Mouse (Mus musculus) midbrain, embryonic 12.5 days (tissue): ENCODE data around the gene 1700067K01Rik. TPM values are rescaled to one million over a fixed set of nuclear protein-coding genes. Genes with fewer than 3 reads are reported as not detected.
A peak's percentile ranks its signal among the peaks of the same experiment; 100 is the strongest.

ENCODE experiments used
- ATAC-seq: fragments of 200-750 bp; cut with Nextera tagmentation; 2 replicates; pipeline ENCODE4 v1.8.0; 2017; ENCODE audit warnings: low read depth, moderate TSS enrichment, moderate library complexity; ENCODE audit not compliant: low FRiP score
- H3K27ac ChIP-seq: fragments of 300-500 bp; sonication (generic); replicated peaks from 2 replicates; pipeline ENCODE4 v1.5.1; 2016; ENCODE audit warnings: mild to moderate bottlenecking
- H3K27me3 ChIP-seq: fragments of 300-500 bp; sonication (generic); 2 replicates; pipeline ENCODE4 v1.6.1; 2016; ENCODE audit warnings: mild to moderate bottlenecking
- H3K36me3 ChIP-seq: fragments of 300-500 bp; sonication (generic); 2 replicates; pipeline ENCODE4 v1.6.1; 2016
- H3K4me1 ChIP-seq: fragments of 300-500 bp; sonication (generic); 2 replicates; pipeline ENCODE4 v1.6.1; 2016
- H3K4me2 ChIP-seq: fragments of 300-500 bp; sonication (generic); replicated peaks from 2 replicates; pipeline ENCODE4 v1.6.1; 2016; ENCODE audit warnings: mild to moderate bottlenecking, moderate library complexity
- H3K4me3 ChIP-seq: fragments of 300-500 bp; sonication (generic); 2 replicates; pipeline ENCODE4 v1.5.1; 2016; ENCODE audit warnings: mild to moderate bottlenecking
- H3K9ac ChIP-seq: fragments of 300-500 bp; sonication (generic); replicated peaks from 2 replicates; pipeline ENCODE4 v1.6.1; 2016; ENCODE audit warnings: mild to moderate bottlenecking, moderate library complexity
- H3K9me3 ChIP-seq: fragments of 300-500 bp; sonication (generic); 2 replicates; pipeline ENCODE4 v1.6.1; 2016; ENCODE audit warnings: mild to moderate bottlenecking
- WGBS: fragments of 180-500 bp; shearing (Covaris S2); methylation state at CpG from one replicate; pipeline ENCODE4 v1.1.7; 2016; 5-methylcytosine and 5-hydroxymethylcytosine counted together
- polyA plus RNA-seq: library from polyadenylated mRNA; unstranded; fragments of >200 nt; fragmentation: Nextera tagmentation; extraction: Ambion mirVana; gene quantifications from 2 replicates; pipeline ENCODE4 v1.2.1, GENCODE M21; 2016

1700067K01Rik gene
- polyA plus RNA-seq: 0.89 and 1.1 TPM in 2 replicates

GRCm38 (mm10) chr8:84001281-84002000 is at the start of gene 1700067K01Rik:
1700067K01Rik (plus strand) TSS chr8:84001502.
- Histone ChIP-seq H3K27me3 (peaks cover 46% of the 10 kb centered on the region), H3K4me2 (peak within 1 kb of the TSS; percentile 35), H3K4me1 (peaks cover 46% of the 10 kb centered on the region), H3K4me3 (peak within 1 kb of the TSS; percentile 14), H3K9me3 (no peaks in the 10 kb centered on the region), H3K9ac (0 out of 2 replicates have a peak within 1 kb of the TSS, but pooled peaks have one; percentile 28), H3K27ac (no peak within 1 kb of the TSS), H3K36me3 (peaks cover 10% of the 10 kb centered on the region)
- 18% methylated on average over 55 of the region's 61 CpGs for WGBS
- no peak for ATAC-seq

GRCm38 (mm10) chr8:83954749-83955105 is 46.6 kb upstream of the 1700067K01Rik start:
- 0 out of 2 replicates have a peak overlapping the region, but pooled peaks have one; percentile 11 for H3K27ac ChIP-seq
- 2% methylated on average over 14 of the region's 14 CpGs for WGBS
- peaks cover 17% of the 10 kb centered on the region for H3K4me1 ChIP-seq
- no peaks in the 10 kb centered on the region for H3K36me3 ChIP-seq
- H3K9me3 ChIP-seq: no peaks in the 10 kb centered on the region
- H3K4me3 ChIP-seq: peak overlapping the region; percentile 59
- no peak for ATAC-seq
- H3K9ac ChIP-seq: no peak overlapping the region; the same call in 1 of the 2 replicates
- no peaks in the 10 kb centered on the region for H3K27me3 ChIP-seq
- peak overlapping the region; percentile 82 for H3K4me2 ChIP-seq

GRCm38 (mm10) chr8:83955106-83955957 is 46.0 kb upstream of the 1700067K01Rik start, which contains the start of the genes Gm10644 and Asf1b:
Gm10644 (minus strand) TSS chr8:83955205.
Asf1b (plus strand) TSS chr8:83955507.
- WGBS: under 1% methylated on average over 75 of the region's 75 CpGs
- Histone ChIP-seq H3K4me2 (peak within 1 kb of the TSS; percentile 82), H3K27me3 (no peaks in the 10 kb centered on the region), H3K9me3 (no peaks in the 10 kb centered on the region), H3K9ac (peak within 1 kb of the TSS; percentile 62), H3K36me3 (no peaks in the 10 kb centered on the region), H3K27ac (0 out of 2 replicates have a peak within 1 kb of the TSS, but pooled peaks have one; percentile 11), H3K4me3 (peak within 1 kb of the TSS; percentile 59), H3K4me1 (peaks cover 17% of the 10 kb centered on the region)
- ATAC-seq: peak; percentile 99

GRCm38 (mm10) chr8:83955958-83956218 is 45.4 kb upstream of the 1700067K01Rik start:
- Histone ChIP-seq H3K9me3 (no peaks in the 10 kb centered on the region), H3K4me2 (peak overlapping the region; percentile 82), H3K4me3 (peak overlapping the region; percentile 59), H3K27ac (no peak overlapping the region), H3K9ac (peak overlapping the region; percentile 62), H3K4me1 (peaks cover 17% of the 10 kb centered on the region), H3K27me3 (no peaks in the 10 kb centered on the region), H3K36me3 (no peaks in the 10 kb centered on the region)
- 2% methylated on average over 15 of the region's 15 CpGs for WGBS
- no peak for ATAC-seq

GRCm38 (mm10) chr8:83956789-83957188 is 44.5 kb upstream of the 1700067K01Rik start:
- Histone ChIP-seq H3K9me3 (no peaks in the 10 kb centered on the region), H3K4me2 (peak overlapping the region; percentile 82), H3K36me3 (no peaks in the 10 kb centered on the region), H3K27ac (no peak overlapping the region), H3K9ac (peak overlapping the region; percentile 62), H3K4me3 (peak overlapping the region; percentile 59), H3K27me3 (no peaks in the 10 kb centered on the region), H3K4me1 (peaks cover 17% of the 10 kb centered on the region)
- ATAC-seq: no peak
- WGBS: 43% methylated on average over 1 of the region's 1 CpGs

GRCm38 (mm10) chr8:83964015-83964765 is 37.1 kb upstream of the 1700067K01Rik start:
- H3K4me1 ChIP-seq: no peaks in the 10 kb centered on the region
- ATAC-seq: no peak
- WGBS: 94% methylated on average over 5 of the region's 5 CpGs
- no peak overlapping the region for H3K4me3 ChIP-seq
- no peak overlapping the region for H3K9ac ChIP-seq
- H3K27ac ChIP-seq: no peak overlapping the region
- H3K36me3 ChIP-seq: peaks cover 31% of the 10 kb centered on the region
- H3K27me3 ChIP-seq: no peaks in the 10 kb centered on the region
- H3K4me2 ChIP-seq: no peak overlapping the region
- H3K9me3 ChIP-seq: no peaks in the 10 kb centered on the region

GRCm38 (mm10) chr8:83967701-83968100 is 33.6 kb upstream of the 1700067K01Rik start:
- H3K27me3 ChIP-seq: no peaks in the 10 kb centered on the region
- WGBS: 98% methylated on average over 7 of the region's 7 CpGs
- no peak overlapping the region for H3K9ac ChIP-seq
- H3K4me3 ChIP-seq: no peak overlapping the region
- ATAC-seq: no peak
- peaks cover 6% of the 10 kb centered on the region; the same call in 1 of the 2 replicates for H3K4me1 ChIP-seq
- H3K36me3 ChIP-seq: peaks cover 37% of the 10 kb centered on the region
- no peak overlapping the region for H3K27ac ChIP-seq
- H3K4me2 ChIP-seq: no peak overlapping the region
- H3K9me3 ChIP-seq: no peaks in the 10 kb centered on the region

- Histone ChIP-seq H3K27ac (no peak overlapping the region), H3K4me3 (no peak overlapping the region), H3K36me3 (peaks cover 30% of the 10 kb centered on the region), H3K4me2 (no peak overlapping the region), H3K27me3 (no peaks in the 10 kb centered on the region), H3K4me1 (peaks cover 22% of the 10 kb centered on the region), H3K9me3 (no peaks in the 10 kb centered on the region), H3K9ac (no peak overlapping the region)
- WGBS: 85% methylated on average over 4 of the region's 4 CpGs
- no peak for ATAC-seq
Measured at GRCm38 (mm10) chr8:83971121-83971520, 30.2 kb upstream of the 1700067K01Rik start.

- H3K4me2 ChIP-seq: peak overlapping the region; percentile 80
- H3K4me1 ChIP-seq: peaks cover 22% of the 10 kb centered on the region
- H3K36me3 ChIP-seq: peaks cover 29% of the 10 kb centered on the region
- 0 out of 2 replicates have a peak overlapping the region, but pooled peaks have one; percentile 90 for H3K27ac ChIP-seq
- ATAC-seq: no peak
- H3K4me3 ChIP-seq: peak overlapping the region; percentile 95; the same call in 1 of the 2 replicates
- no peaks in the 10 kb centered on the region for H3K9me3 ChIP-seq
- H3K27me3 ChIP-seq: no peaks in the 10 kb centered on the region
- WGBS: 71% methylated on average over 6 of the region's 6 CpGs
- H3K9ac ChIP-seq: 0 out of 2 replicates have a peak overlapping the region, but pooled peaks have one; percentile 86
Measured at GRCm38 (mm10) chr8:83971661-83972060, 29.6 kb upstream of the 1700067K01Rik start.

GRCm38 (mm10) chr8:83972150-83973120 is 28.9 kb upstream of the 1700067K01Rik start, which contains the start of gene Prkaca:
Prkaca (plus strand) TSS chr8:83972993.
- Histone ChIP-seq H3K4me3 (peak within 1 kb of the TSS; percentile 95), H3K9me3 (no peaks in the 10 kb centered on the region), H3K36me3 (peaks cover 22% of the 10 kb centered on the region), H3K4me1 (peaks cover 29% of the 10 kb centered on the region), H3K4me2 (peak within 1 kb of the TSS; percentile 98), H3K27me3 (no peaks in the 10 kb centered on the region), H3K9ac (peak within 1 kb of the TSS; percentile 87), H3K27ac (peak within 1 kb of the TSS; percentile 90)
- ATAC-seq: peak; percentile 100
- under 1% methylated on average over 63 of the region's 94 CpGs for WGBS
